Mouse (Mus musculus) heart, adult 9 months (tissue): ENCODE data around the gene Tmem132c.

ENCODE experiments used
- DNase-seq, 2 experiments: peaks; one replicate each; pipeline ENCODE4 v3.0.0; 2022; ENCODE audit warnings: low spot score in 2 of 2

Gene Tmem132c

GRCm38 (mm10) chr5:127406014-127406655, 164.5 kb downstream of the Tmem132c start:
- no peak for DNase-seq

- DNase-seq: no peak
These were observed 174.9 kb downstream of the Tmem132c start for GRCm38 (mm10) chr5:127416536-127416935.

GRCm38 (mm10) chr5:127423936-127424335, 182.3 kb downstream of the Tmem132c start:
- DNase-seq: no peak

- DNase-seq: no peak
These were observed 187.5 kb downstream of the Tmem132c start for GRCm38 (mm10) chr5:127429124-127429523.

- no peak for DNase-seq
These were observed 190.0 kb downstream of the Tmem132c start for GRCm38 (mm10) chr5:127431561-127431960.

- no peak for DNase-seq
These were observed 195.2 kb downstream of the Tmem132c start for GRCm38 (mm10) chr5:127436836-127437235.

GRCm38 (mm10) chr5:127438639-127439038, 197.0 kb downstream of the Tmem132c start:
- no peak for DNase-seq

- DNase-seq: no peak
These were observed 200.4 kb downstream of the Tmem132c start for GRCm38 (mm10) chr5:127441963-127442362.

GRCm38 (mm10) chr5:127453580-127453979, 212.0 kb downstream of the Tmem132c start:
- peak in 1 of 2 experiments; percentile 4 for DNase-seq

- DNase-seq: no peak
These were observed 212.5 kb downstream of the Tmem132c start for GRCm38 (mm10) chr5:127454068-127454467.

GRCm38 (mm10) chr5:127456076-127456475, 214.5 kb downstream of the Tmem132c start:
- no peak for DNase-seq

- peak; percentile 59 to 64 for DNase-seq
These were observed 226.5 kb downstream of the Tmem132c start for GRCm38 (mm10) chr5:127468151-127468550.

- DNase-seq: no peak
These were observed 228.7 kb downstream of the Tmem132c start for GRCm38 (mm10) chr5:127470351-127470750.

- no peak for DNase-seq
These were observed 230.3 kb downstream of the Tmem132c start for GRCm38 (mm10) chr5:127471902-127472301.

GRCm38 (mm10) chr5:127473706-127474105, 232.1 kb downstream of the Tmem132c start:
- no peak for DNase-seq

GRCm38 (mm10) chr5:127474856-127475255, 233.2 kb downstream of the Tmem132c start:
- DNase-seq: no peak

- DNase-seq: no peak
These were observed 236.2 kb downstream of the Tmem132c start for GRCm38 (mm10) chr5:127477790-127478189.

- DNase-seq: no peak
These were observed 236.7 kb downstream of the Tmem132c start for GRCm38 (mm10) chr5:127478322-127478721.

GRCm38 (mm10) chr5:127480931-127481330, 239.3 kb downstream of the Tmem132c start:
- DNase-seq: no peak

GRCm38 (mm10) chr5:127481416-127481815, 239.8 kb downstream of the Tmem132c start:
- peak in 1 of 2 experiments; percentile 17 for DNase-seq

- no peak for DNase-seq
These were observed 240.7 kb downstream of the Tmem132c start for GRCm38 (mm10) chr5:127482342-127482741.

GRCm38 (mm10) chr5:127483955-127484659, 242.5 kb downstream of the Tmem132c start:
- no peak for DNase-seq

GRCm38 (mm10) chr5:127484813-127485486, 243.3 kb downstream of the Tmem132c start:
- no peak for DNase-seq
